Mouse (Mus musculus) erythroblast, embryonic 14.5 days (primary cell): Measurements from ENCODE around the gene Tns3. TPM values are rescaled to one million over a fixed set of nuclear protein-coding genes. Genes with fewer than 3 reads are reported as not detected.

ENCODE experiments used
- H3K27me3 ChIP-seq: 2 replicates; pipeline ENCODE4 v1.6.1; 2012; ENCODE audit warnings: inconsistent platforms; ENCODE audit not compliant: control insufficient read depth
- H3K36me3 ChIP-seq: 2 replicates; pipeline ENCODE4 v1.6.1; 2012; ENCODE audit warnings: mild to moderate bottlenecking, inconsistent platforms; ENCODE audit not compliant: control insufficient read depth
- H3K4me1 ChIP-seq: 2 replicates; pipeline ENCODE4 v1.6.1; 2012; ENCODE audit warnings: inconsistent platforms; ENCODE audit not compliant: control insufficient read depth
- H3K4me3 ChIP-seq: replicated peaks from 2 replicates; pipeline ENCODE3; 2012; ENCODE audit warnings: moderate library complexity, mild to moderate bottlenecking, inconsistent platforms
- H3K9me3 ChIP-seq: 2 replicates; pipeline ENCODE4 v1.6.1; 2012; ENCODE audit warnings: low read length, inconsistent platforms, mixed read lengths; ENCODE audit not compliant: control insufficient read depth
- GATA1 ChIP-seq: IDR thresholded peaks from 2 replicates; pipeline ENCODE4 v1.6.1; 2012; ENCODE audit warnings: low read length, inconsistent platforms, mixed read lengths
- TAL1 ChIP-seq: IDR thresholded peaks from 3 replicates; pipeline ENCODE4 v1.6.1; 2012; ENCODE audit warnings: low read length, inconsistent platforms, mixed read lengths
- polyA plus RNA-seq: library from polyadenylated mRNA; stranded (reverse); fragments of >175 nt; gene quantifications from 2 replicates; pipeline ENCODE4 v1.2.3, GENCODE M21; 2012

Tns3 gene
- polyA plus RNA-seq, 1 experiment, result 0.01 TPM

GRCm38 (mm10) chr11:8438269-8438668 is 226.1 kb downstream of the Tns3 start:
- TF ChIP-seq GATA1 (no peak), TAL1 (no peak)
- no peaks in the 10 kb centered on the region for H3K9me3 ChIP-seq

GRCm38 (mm10) chr11:8435101-8435500 is 229.2 kb downstream of the Tns3 start:
- no peak overlapping the region for H3K4me3 ChIP-seq
- H3K36me3 ChIP-seq, result peaks cover 6% of the 10 kb centered on the region; the same call in 1 of the 2 replicates
- H3K9me3 ChIP-seq, result no peaks in the 10 kb centered on the region
- TF ChIP-seq GATA1 (no peak), TAL1 (no peak)
- no peaks in the 10 kb centered on the region for H3K4me1 ChIP-seq
- no peaks in the 10 kb centered on the region for H3K27me3 ChIP-seq

More at GRCm38 (mm10) chr11:8438269-8438668, 226.1 kb downstream of the Tns3 start:
- H3K27me3 ChIP-seq, result no peaks in the 10 kb centered on the region
- H3K4me3 ChIP-seq, result no peak overlapping the region
- no peaks in the 10 kb centered on the region for H3K4me1 ChIP-seq
- H3K36me3 ChIP-seq, result peaks cover 6% of the 10 kb centered on the region; the same call in 1 of the 2 replicates

- Histone ChIP-seq H3K4me3 (no peak overlapping the region), H3K9me3 (no peaks in the 10 kb centered on the region), H3K36me3 (peaks cover 6% of the 10 kb centered on the region; the same call in 1 of the 2 replicates), H3K4me1 (no peaks in the 10 kb centered on the region), H3K27me3 (no peaks in the 10 kb centered on the region)
- TF ChIP-seq TAL1 (no peak), GATA1 (no peak)
Observed at GRCm38 (mm10) chr11:8434366-8434765, 230.0 kb downstream of the Tns3 start.

- peaks cover 6% of the 10 kb centered on the region; the same call in 1 of the 2 replicates for H3K36me3 ChIP-seq
Observed at GRCm38 (mm10) chr11:8433443-8433842, 230.9 kb downstream of the Tns3 start.

GRCm38 (mm10) chr11:8432941-8433340 is 231.4 kb downstream of the Tns3 start:
- Histone ChIP-seq H3K36me3 (peaks cover 6% of the 10 kb centered on the region; the same call in 1 of the 2 replicates), H3K4me1 (no peaks in the 10 kb centered on the region), H3K4me3 (no peak overlapping the region), H3K27me3 (no peaks in the 10 kb centered on the region), H3K9me3 (no peaks in the 10 kb centered on the region)
- no peak for TF ChIP-seq TAL1
- no peak for TF ChIP-seq GATA1

More at GRCm38 (mm10) chr11:8433443-8433842, 230.9 kb downstream of the Tns3 start:
- no peak for TF ChIP-seq GATA1
- no peak for TF ChIP-seq TAL1
- H3K4me1 ChIP-seq, result no peaks in the 10 kb centered on the region
- no peak overlapping the region for H3K4me3 ChIP-seq
- no peaks in the 10 kb centered on the region for H3K9me3 ChIP-seq
- H3K27me3 ChIP-seq, result no peaks in the 10 kb centered on the region

- Histone ChIP-seq H3K4me3 (no peak overlapping the region), H3K36me3 (no peaks in the 10 kb centered on the region; the same call in 1 of the 2 replicates), H3K4me1 (no peaks in the 10 kb centered on the region), H3K9me3 (no peaks in the 10 kb centered on the region), H3K27me3 (no peaks in the 10 kb centered on the region)
- no peak for TF ChIP-seq GATA1
- TF ChIP-seq TAL1, result no peak
Observed at GRCm38 (mm10) chr11:8427660-8428059, 236.7 kb downstream of the Tns3 start.

- no peak for TF ChIP-seq TAL1
- TF ChIP-seq GATA1, result no peak
- no peaks in the 10 kb centered on the region for H3K4me1 ChIP-seq
- no peaks in the 10 kb centered on the region for H3K27me3 ChIP-seq
- no peaks in the 10 kb centered on the region for H3K36me3 ChIP-seq
- H3K9me3 ChIP-seq, result no peaks in the 10 kb centered on the region
- no peak overlapping the region for H3K4me3 ChIP-seq
Observed at GRCm38 (mm10) chr11:8425226-8425570, 239.1 kb downstream of the Tns3 start.

GRCm38 (mm10) chr11:8424342-8425225 is 239.8 kb downstream of the Tns3 start:
- H3K4me3 ChIP-seq, result no peak overlapping the region
- H3K27me3 ChIP-seq, result no peaks in the 10 kb centered on the region
- H3K36me3 ChIP-seq, result no peaks in the 10 kb centered on the region
- TF ChIP-seq TAL1 (no peak), GATA1 (no peak)
- no peaks in the 10 kb centered on the region for H3K4me1 ChIP-seq
- H3K9me3 ChIP-seq, result no peaks in the 10 kb centered on the region

- no peak for TF ChIP-seq TAL1
- Histone ChIP-seq H3K4me1 (no peaks in the 10 kb centered on the region), H3K4me3 (no peak overlapping the region), H3K36me3 (no peaks in the 10 kb centered on the region), H3K27me3 (no peaks in the 10 kb centered on the region), H3K9me3 (peaks cover 9% of the 10 kb centered on the region; the same call in 1 of the 2 replicates)
Observed at GRCm38 (mm10) chr11:8405225-8405899, 259.0 kb downstream of the Tns3 start.
